Mouse (Mus musculus) ovary, postnatal 10 days (tissue): ENCODE measurements around the gene Stox1.
"Not testable (repeated sequence)": the region's sequence is repeated elsewhere in the genome, so short reads cannot be mapped to it uniquely, and the experiment has no call there.

ENCODE experiments used
- DNase-seq: peaks from one replicate; pipeline ENCODE4 v3.0.0; 2022; ENCODE audit warnings: low spot score

Stox1 gene

DNA sequence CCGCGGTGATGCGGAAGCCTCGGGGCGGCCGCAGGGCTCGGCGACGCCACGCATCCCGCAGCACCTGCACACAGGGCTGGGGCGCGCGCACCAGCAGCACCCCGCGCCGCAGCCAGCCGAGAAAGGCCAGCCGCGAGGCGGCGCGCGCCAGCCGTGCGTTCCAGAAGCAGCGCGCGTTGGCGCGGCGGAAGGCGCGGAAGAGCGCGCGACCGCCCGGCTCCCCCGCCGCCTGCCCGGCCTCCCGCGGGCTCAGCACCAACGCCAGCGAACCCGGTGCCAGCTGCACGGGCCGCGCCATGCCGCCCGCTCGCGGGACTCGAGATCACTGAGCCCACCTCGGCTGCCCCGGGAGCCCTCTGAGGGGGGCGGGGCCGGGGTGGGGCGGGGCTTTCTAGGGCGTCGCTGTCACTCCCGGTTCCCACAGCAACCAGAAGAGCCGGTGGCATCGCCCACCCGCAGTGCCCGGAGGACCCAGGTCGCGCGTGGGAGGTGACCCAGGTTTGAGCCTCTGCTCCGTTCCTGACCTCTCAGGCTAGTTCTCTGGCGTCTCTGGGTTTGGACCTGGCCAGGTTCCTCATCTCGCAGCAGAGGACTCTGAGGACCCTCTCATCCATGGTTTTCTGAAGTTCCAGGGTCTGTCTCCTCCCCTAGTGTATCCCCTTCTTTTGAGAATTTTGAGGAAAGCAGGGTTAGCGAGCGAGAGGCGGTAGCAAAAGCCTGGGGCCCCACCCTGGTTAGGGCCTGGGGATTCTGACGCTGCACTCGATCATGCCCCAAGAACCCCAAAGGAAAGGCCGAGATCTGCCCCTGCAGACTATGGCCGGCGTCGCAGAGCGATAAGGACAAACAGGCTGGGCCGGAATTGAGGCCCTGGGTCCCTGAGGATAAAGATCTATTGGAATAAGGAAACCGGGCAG lies at the start of gene Stox1:
Gene Stox1, minus strand, starts transcription at position 358 of the 917 bp plus-strand sequence.
- DNase-seq = peak; percentile 12

DNA sequence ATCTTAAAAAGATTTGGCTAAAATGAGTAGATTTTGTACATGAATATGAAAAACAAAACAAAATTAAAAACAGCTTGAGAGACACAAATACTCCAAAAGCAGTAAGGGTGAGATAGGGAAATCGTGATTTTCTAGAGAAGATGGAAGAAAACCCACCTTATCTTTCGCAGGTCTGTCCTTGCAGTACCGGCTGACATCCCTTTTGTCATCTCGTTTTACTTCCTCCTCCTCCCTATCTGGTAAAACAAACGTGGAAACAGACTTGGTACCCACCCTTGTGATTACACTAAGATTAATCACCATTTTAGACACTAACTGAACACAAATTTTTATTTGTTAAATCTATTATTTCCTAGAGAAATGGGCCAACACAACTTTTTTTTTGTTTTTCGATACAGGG lies 24.9 kb upstream of the Stox1 start:
- DNase-seq = no peak

- DNase-seq = no peak
Measured at GRCm38 (mm10) chr10:62739961-62740737, 14.2 kb upstream of the Stox1 start.

DNA sequence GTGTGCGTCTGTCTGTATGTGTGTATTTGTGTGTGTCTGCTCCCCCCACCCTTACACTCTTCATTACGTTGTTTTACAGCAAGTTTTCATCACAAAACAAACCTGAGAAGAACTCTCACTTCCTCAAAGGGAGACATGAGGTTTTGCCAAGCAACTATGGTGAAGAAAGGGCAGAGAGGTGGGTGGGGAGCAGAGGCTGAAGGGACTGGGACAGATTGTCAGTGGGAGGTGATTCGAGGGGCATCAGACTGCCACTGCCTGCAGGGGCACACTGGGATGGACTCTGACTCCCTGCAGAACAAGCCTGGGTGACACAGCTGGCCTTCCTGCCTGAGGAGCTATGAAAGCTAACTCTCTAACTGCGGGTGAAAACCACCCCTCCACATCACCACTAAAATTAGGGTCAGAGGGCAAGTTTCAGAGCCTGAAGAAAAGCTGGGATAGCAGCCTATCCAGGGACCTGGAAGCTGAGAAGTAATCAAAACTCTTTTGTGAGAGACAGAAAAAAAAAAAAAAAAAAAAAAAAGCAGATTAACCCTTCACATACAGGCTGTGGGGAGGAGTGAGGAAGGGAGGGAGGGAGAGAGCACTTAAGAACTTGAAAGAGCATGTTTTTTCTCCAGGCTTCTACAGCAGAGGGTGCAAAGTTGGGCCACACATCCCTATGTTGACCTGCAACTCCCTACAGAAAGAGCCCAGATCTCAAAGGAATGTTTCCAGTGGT lies 11.2 kb upstream of the Stox1 start:
- no peak for DNase-seq

- no peak for DNase-seq
Measured at GRCm38 (mm10) chr10:62730826-62731225, 4.9 kb upstream of the Stox1 start.

- no peak for DNase-seq
Measured at GRCm38 (mm10) chr10:62724936-62725335, 992 bp downstream of the Stox1 start.

GRCm38 (mm10) chr10:62722701-62723100 lies 3.2 kb downstream of the Stox1 start:
- DNase-seq = no peak

DNA sequence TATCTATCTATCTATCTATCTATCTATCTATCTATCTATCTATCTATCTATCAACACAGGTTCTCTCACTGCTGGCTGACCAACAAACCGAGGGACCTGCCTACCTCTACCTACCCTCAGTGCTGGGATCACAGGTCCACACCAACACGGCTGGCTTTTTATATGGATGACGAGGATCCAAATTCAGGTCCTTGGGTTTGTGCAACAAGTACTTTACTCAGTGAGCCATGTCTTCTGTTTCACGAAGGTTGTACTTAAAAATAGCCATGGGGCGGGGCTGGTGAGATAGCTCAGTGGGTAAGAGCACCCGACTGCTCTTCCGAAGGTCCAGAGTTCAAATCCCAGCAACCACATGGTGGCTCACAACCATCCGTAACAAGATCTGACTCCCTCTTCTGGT lies 5.4 kb downstream of the Stox1 start:
- not testable (repeated sequence) for DNase-seq

DNA sequence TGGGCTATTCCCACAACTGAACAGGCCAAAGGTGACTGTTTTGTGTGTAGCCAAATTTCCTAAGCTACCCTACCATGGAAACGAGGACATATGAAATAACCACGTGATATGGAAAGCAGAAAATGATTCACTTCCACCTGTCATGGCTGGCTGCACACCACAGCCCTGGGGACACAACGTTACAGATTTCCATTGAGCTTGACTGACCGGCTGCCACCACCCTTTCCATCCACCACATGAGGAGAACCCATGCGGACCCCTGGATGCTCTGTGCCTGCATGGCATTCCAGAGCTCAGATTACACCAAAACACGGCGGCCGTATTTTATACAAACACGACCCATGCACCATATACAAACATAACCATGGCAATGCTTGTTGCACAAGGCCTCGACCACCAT lies 12.5 kb downstream of the Stox1 start:
- no peak for DNase-seq

- DNase-seq = no peak
Measured at GRCm38 (mm10) chr10:62703579-62703978, 22.3 kb downstream of the Stox1 start.

DNA sequence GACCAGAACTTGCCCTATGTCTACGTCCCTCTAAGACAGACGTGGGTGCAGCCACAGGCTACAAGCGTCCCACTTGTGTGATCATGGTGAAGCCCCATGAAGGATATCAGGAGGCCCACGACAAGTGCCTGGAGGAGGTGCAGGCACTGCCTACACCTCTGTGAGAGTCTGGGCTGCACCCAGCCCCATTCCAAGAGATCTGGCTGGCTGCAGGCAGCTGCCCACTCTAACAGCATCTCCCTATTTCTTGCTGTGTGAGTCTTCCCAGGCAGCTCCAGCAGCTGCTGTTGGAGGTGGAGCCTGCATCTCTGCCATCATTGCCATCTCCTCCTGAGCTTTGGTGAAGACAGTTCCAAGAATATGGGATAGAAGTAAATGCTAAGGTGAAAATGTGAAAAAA lies 23.5 kb downstream of the Stox1 start:
- no peak for DNase-seq

DNA sequence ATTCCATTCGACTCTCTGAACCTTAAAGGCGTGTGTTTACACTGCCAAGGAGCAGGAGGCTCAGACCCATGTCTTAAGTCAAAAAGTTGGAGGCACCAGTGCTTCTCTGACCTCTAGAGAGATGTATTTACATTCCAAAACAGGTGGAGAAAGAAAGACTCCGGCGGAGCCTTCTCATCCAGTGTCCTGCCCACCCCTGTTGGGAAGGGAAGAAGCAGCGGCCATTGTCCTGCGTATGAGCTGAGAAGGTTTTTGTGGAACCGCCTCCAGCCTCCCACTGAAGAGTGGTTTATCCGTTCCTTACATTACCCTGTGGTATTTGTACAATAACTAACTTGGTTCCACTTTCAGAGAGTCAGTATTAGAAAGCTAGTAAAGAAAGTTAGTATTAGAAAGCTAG lies 33.2 kb downstream of the Stox1 start:
- no peak for DNase-seq

DNA sequence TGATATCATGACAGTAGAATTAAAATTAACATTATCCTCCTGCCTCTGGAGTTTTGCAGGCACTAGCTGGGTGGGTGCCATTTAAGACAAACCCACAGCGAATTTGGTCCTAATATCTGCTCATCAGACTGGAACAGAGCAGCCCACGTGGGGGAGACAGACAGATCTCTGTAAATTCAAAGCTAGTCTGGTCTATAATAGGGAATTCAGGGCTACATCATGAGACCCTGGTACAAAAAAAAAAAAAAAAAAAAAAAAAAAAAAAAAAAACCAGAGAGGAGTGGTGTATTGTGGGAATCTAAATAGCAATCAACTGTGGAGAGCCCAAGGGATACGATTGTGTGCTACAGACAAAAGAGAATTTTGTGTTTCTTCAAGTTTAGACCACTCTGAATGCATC lies 33.7 kb downstream of the Stox1 start:
- no peak for DNase-seq

DNA sequence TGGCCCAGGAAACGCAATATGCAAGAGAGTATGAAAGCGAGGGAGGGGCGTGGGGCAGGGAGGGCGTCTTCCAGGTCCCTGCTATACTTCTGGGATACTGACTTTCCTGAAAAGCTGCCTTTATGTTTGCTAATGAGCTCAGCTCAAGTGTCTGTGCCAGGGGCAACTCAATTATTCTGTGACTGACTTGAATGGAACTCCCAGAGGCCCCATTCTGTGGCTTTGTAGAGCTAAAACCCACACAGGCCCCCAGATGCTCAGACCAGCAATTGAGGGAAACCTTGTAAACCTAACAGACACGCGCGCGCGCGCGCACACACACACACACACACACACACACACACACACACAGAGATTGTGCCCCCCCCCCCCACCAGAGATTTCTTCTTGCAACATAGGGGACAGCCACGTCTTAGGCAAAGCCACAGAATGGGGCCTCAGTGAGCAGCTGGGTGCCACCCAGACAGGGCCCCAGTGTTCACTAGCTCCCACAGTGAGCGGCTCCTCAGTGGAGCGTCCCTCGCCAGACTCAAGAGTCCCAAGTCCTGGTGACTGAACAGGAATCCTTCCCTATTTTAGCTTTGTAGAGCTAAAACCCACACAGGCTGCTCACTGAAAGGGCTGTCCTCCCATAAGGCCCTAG lies 38.8 kb downstream of the Stox1 start:
- no peak for DNase-seq

DNA sequence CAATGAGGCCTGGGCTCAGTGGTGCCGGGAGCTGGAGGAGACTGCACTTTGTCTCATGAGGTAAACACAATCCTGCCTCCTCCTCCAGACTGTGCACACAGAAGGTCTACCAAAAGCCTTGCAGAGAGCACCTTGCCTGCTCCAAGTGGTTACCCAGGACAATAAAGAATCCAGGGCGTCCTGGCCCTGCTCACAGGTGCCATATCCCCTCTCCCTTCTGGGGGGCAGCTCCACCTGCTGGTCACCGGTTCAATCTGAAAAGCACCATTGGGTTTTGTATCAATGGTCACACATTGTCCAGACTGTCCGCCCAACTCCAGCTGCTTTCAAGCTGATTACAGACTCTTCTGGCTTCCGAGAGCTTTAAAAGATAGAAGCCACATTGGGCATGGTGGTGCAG lies 42.9 kb downstream of the Stox1 start:
- DNase-seq = no peak

DNA sequence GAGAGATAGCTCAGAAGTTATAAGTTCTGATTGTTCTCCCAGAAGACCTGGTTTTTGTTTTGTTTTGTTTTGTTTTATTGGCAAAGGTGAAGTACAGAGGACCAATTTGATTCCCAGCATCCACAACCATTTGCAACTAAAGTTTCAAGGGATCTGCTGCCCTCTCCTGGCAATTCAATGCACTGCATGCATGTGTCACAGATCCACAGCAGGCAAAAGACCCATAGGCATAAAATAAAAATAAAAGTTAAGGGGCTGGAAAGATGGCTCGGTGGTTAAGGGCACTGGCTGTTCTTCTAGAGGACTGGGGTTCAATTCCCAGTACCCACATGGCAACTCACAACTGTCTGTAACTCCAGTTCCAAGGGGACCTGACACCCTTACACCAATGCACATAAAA lies 46.1 kb downstream of the Stox1 start:
- no peak for DNase-seq

- DNase-seq = no peak
Measured at GRCm38 (mm10) chr10:62677329-62677728, 48.6 kb downstream of the Stox1 start.

DNA sequence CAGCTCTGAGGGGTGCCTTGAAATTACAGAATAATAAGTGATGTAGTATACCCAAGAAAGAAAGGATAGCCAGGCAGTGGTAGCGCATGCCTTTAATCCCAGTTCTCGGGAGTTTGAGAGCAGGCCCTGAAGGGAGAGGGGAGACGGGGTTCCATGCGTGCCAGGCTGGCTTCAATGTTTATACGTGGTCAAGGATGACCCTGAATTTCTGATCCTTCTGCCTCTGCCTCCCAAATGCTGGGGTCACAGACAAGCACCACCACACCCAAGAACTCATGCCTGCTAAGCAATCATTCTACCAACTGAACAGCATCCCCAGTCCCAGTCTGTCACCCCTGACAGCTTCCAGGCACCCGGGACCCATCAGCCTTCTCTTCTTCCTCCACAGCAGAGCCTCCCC lies 49.7 kb downstream of the Stox1 start:
- DNase-seq = no peak

DNA sequence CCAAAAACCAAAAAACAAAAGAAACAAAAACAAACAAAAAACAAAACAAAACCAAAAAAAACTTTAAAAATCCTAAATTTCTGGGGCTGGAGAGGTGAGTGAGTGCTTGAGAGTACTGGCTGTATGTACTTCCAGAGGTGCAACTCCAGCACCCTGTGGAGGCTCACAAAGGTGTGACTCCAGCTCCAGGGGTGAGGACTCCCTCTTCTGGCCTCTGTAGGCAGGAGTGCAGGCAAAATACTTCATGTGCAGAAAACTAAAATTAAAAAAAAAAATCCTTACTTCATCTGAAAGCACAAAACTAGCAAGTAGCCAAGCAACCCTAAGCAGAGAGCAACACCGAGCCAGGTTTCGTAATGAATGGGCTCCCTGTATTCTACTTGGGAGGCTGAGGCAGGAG lies 53.6 kb downstream of the Stox1 start:
- DNase-seq = no peak

- no peak for DNase-seq
Measured at GRCm38 (mm10) chr10:62669245-62669644, 56.7 kb downstream of the Stox1 start.

GRCm38 (mm10) chr10:62668463-62668862 lies 57.5 kb downstream of the Stox1 start:
- no peak for DNase-seq

- no peak for DNase-seq
Measured at GRCm38 (mm10) chr10:62668043-62668442, 57.9 kb downstream of the Stox1 start.
